Mouse (Mus musculus) cerebellum, adult 9-10 months (tissue): ENCODE data around the gene Jak2.
A peak's percentile ranks its signal among the peaks of the same experiment; 100 is the strongest.

Experiments used
- DNase-seq: peaks from one replicate; pipeline ENCODE4 v3.0.0; 2022

The Jak2 gene

DNA sequence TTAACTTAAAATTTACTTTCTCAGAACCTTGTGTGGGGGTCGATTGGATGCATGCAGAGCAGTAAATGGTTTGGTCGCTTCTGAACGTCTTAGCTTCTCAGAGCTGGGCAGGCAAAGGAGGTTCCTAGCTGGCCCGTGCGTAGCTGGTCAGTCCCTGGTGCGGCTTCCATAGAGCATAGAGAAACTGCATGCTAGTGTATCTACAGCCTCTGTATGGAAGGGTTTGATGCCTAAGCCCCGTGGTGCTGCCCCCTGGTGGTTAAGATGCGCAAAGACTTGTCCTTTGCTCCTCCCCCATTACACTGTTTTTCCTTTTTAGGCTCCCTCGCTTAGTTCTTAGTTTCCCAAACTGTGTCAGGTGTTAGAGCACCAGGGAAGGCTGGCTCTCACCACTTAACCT, 2.1 kb downstream of the Jak2 start:
- DNase-seq, result peak; percentile 91

DNA sequence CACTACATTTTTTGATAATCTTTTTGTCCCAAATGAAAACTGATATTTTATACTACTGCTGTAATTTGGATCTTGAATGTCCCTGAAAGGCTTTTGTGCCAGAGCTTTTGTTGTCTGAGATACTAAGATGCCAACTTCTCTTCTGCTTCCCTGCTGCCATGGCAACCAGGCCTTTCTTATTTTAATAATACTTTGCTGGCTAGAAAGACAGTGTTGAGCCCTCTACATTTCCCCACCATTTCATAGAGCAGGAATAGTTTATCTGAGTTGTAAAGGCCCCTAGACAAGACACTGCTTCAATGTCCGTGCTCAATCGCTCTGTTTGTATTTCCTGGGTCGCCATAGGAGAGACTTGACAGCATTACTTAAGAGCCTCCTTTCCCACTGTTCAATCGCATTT, 3.0 kb downstream of the Jak2 start:
- DNase-seq, result no peak

DNA sequence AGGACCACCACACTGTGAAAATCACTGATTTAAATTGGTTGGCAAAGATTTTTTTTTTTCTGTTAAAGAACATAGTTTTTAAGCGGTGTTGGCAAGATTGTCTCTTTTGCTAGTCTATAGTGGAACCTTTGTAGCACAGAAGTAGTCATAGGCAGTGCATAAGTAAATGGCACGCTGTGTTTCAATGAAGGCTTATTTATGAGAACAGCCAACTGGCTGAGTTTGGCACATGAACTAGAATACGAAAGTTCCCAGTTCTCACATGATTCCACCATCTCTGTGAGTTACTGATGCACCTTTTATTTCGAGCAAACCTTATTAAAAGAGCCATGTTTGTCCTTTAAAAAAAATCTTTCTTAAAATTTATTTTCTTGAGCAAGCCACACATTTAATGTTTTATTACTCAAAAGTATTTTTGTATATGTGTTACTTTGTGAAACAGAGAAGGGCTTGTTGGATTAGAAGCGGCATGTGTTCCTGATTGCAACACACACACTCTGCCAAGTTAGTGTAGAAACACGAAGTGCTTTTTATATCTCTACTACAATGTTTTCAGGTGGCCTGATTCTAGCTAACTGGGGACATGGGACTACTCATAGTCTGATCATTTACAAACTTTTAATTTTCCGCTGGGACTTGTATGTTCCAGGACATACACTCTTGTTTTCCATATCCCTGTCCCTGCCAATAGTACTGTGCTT, 3.8 kb downstream of the Jak2 start:
- no peak for DNase-seq

DNA sequence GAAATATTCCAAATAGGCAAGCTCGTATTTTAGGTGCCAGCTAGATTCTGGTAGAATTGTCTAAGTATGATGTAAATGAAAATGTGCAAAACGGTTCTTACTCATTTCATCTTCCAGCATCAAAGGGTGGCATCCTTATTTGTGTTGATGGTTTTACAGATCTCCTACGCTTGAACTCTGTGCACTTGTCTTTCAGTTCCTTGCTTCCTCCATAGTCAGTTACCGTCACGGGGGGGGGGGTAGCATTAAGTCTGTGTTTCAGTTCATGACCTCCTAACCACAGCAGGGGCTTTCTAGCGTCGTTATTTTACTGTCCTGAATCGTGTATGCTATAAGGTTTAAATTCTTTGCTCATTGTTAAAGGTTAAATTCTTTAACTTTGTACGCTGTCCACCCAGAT, 10.0 kb downstream of the Jak2 start:
- DNase-seq, result no peak

DNA sequence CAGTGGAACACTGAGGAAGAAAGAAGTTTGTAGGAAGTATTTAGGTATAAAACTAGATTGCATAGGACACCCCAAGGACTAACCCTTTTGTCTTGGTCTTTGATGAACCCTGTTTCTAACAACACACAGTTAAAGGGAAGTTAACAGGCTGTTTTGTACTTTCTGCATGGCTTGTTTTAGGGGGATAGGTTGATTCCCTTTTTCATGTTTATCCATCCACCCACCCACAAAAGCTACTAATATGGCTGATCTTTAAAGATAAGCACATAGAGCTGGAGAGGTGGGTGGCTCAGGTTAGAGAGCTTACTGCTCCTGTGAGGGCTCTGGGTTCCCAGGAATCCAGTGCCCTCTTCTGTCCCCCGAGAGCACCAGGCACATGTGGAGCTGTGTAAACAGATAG, 11.9 kb downstream of the Jak2 start:
- DNase-seq, result no peak

DNA sequence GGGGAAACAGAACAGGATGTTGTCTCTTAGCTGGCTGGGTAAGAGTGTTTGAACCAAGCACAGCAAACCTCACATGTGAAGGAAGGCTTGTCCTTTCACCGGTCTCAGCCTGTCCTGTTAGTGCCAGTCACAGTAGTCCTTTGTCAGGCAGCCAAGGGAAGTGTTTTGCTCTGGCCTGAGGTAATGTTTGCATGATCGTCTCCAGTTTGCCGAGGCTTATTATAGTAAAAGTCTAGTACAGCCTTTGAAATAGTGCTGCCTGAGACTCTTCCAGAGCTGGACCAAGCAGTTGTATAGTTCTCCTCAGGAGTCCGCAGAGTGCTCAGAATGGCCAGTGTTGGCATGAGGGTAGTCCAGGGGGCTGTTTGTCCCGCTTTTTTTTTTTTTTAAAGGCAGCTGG, 13.9 kb downstream of the Jak2 start:
- peak; percentile 81 for DNase-seq

DNA sequence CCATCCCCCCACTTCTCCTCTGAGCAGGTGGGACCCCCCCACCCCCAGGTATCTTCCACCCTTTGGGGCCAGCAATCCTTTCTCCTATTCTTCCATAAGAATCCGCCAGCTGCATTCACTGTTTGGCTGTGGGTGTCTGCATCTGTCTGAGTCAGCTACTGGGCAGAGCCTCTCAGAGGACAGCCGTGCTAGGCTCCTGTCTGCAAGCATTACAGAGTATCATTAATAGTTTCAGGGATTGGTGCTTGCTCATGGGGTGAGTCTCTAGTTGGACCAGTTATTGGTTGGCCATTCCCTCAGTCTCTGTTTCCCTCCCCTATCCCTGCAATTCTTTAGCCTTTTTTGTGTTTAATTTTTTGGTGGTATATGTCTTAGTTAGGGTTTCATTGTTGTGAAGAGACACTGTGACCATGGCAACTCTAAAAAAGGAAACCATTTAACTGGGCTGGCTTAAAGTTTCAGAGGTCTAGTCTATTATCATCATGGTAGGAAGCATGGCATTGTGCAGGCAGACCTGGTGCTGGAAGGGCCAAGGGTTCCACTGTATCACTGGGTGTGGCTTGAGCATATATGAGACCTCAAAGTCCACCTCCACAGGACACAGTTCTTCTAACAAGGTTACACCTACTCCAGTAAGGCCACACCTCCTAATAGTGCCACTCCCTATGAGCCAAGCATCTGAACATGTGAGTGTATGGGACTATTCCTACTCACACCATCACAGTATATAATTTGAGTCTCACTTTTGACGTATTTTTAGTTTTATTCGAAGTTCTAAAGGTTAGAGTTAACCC, 15.6 kb downstream of the Jak2 start:
- DNase-seq, result no peak

DNA sequence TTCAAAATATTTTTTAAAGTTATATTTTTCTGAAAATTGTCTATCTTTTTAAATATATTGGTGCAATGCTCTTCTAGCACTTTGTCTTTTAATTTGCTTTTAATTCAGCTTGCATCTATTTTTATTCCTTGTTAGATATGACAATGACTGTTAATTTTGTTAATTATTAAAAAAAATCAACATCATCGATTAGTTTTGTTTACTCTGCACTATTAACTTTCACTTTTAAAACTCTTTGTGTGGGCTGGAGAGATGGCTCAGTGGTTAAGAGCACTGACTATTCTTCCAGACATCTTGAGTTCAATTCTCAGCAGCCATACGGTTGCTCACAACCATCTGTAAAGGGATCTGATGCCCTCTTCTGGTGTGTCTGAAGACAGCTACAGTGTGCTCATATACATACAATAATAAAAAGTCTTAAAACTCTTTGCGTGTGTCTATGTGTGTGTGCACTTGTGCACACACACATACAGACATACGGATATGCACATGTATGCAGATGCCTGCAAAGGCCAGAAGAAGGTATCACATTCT, 17.2 kb downstream of the Jak2 start:
- DNase-seq, result no peak

DNA sequence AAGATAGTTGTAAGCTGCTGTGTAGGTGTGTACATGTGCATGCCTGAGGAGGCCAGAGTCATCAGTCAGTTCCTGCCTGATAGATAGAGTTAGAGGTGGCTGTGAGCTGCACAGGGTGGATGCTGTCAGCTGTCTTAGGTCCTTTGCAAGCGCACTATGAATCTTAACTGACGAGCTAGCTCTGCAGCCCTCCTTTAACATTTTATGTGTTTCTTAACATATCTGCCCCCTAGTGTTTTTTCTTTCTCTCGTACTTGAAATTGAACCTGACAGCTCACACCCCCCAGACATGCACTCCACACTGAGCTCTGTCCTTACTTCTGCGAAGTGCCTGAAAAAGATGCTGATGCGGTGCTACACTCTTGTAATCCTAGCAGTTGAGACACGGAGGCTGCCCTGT, 18.6 kb downstream of the Jak2 start:
- DNase-seq, result peak; percentile 51

DNA sequence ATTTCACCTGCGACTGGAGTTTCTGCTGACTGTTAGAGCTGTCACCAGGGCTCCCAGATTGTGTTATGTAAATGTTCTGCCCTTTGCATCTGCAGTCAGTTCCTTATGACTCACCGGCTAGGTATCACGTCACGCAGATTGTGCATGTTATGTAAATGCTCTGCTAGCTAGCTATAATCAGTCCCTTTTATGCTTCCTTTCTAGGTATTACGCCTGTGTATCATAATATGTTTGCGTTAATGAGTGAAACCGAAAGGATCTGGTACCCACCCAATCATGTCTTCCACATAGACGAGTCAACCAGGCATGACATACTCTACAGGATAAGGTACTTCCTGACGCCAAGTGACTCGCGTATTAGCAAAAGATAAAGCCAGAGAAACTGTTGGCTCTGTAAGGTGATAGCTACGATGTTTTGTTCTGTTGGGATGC, 19.5 kb downstream of the Jak2 start:
- peak; percentile 90 for DNase-seq

DNA sequence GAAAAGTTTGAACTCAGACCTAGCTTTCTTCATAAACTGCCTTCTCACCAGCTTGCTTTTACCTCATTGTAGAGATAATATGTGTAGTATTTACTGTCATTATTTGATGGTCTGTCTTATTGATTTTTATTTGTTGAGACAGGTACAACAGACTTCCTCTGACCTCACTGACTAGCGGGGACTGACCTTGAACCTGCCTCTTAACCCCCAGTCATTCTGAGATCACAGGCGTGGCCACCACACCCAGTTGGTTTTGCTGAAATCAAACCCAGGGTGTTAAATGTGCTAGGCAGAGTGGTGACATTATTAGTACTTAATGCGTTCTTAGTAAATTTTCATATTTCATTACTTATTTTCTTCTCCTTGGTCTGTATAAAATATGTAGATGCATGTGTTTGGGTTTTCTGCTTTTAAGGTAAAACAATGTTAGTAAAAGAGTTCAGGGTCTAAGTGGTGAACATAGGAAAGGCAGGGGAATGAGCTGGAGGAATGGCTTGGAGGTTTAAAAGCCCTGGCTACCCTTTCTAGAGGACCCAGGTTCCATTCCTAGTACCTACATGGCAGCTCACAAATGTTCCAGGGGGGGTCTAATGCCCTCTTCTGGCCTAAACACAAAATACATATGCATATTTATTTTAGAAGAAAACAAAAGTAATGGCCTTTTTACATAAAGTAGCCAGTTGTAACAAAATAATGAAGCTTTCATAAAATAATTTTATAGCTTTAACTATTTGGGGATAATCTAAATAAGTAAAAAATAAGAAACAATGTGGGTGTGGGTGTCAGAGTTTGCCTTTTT, 20.6 kb downstream of the Jak2 start:
- peak; percentile 34 for DNase-seq

DNA sequence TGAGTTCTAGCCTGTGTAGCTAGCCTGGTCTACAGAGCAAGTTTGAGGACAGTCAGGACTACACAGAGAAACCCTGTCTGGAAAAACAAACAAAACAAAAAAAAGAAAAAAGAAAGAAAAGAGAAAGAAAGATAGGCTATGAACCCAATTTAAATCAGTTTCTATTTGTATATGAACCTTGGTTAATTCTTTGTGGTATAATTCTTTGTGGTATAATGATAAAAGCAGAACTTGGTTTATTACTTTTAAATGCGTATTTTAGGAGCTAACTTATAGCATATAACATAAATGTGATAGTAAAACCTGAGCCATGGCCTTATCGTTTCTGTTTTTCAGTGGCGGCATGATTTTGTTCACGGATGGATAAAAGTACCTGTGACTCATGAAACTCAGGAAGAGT, 24.8 kb downstream of the Jak2 start:
- no peak for DNase-seq

DNA sequence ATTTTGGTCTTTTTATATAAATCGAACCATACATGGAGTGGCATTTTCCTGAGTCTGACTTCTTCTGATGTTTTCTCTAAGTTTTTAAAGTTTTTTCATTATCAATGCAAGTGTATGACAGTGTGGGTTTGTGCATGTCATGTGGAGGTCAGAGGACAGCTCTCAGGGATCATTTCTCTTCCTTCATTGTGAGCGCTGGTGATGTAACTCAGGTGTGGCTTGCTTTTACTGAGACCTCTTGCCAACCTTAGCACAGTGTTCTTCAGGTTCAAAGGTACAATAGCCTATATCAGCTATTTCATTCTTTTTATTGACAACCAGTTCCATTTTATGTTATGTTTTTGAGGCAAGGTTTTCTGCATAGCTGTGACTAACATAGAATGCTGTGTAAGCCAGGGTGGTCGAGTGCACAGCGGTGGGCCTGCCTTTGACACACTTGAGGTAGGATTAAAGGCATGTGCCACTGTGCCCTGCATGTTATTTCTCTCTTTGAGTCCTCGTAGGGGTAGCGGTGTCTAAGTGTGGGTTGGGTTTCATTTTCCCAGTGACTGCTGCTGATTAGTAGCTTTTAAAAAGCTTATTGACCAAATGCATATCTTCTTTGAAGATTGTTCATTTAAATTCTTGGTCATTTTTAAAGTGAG, 27.4 kb downstream of the Jak2 start:
- DNase-seq, result no peak

DNA sequence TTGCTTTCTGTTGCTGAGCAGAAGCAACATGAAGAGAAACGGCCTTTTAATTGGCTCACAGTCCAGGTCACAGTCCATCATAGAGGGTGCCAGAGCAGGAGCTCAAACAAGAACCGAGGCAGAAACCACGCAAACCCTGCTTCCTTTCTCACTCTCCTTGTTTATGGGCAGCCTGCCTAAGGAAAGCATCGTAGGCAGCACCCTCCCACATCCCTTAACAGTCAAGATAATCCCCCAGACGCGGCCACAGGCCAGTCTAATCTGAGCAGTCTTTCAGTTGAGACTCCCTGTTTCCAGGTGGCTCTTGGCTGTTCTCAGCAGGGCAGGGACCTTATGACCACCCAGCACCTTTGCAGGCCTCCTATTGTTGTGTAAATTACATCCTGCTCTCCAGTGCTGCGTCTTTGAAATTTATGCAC, 33.8 kb downstream of the Jak2 start:
- no peak for DNase-seq

DNA sequence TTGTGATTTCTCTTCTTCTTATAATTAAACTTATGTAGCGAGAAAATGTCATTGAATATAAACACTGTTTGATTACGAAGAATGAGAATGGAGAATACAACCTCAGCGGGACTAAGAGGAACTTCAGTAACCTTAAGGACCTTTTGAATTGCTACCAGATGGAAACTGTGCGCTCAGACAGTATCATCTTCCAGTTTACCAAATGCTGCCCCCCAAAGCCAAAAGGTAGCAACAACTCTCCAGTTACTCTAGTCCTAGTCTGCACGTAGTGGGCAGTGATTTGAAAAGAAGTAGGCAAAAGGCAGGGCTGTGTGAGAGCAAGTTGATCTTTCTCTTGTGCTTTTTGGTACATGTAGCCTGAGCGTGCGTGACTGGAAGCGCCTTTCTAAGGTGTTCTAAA, 36.2 kb downstream of the Jak2 start:
- DNase-seq, result no peak

DNA sequence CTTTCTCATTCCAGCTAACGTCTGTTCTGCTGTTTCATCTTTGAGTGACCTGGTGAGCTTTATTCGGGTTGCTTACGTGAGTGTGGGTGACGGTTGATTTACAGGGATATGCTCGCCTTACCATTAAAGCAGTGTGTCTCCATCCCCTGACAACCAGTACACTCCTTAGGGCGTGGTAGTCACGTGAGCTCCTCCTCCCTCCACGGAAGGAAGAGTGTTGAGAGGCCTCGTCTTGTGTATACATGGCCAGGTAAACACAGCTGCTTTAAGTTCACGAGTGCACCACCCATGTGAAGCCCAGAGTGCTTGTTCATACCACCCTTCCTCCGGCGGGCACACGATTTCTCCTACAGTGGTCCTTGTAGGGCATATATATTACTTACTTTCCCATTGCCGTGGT, 39.9 kb downstream of the Jak2 start:
- no peak for DNase-seq

DNA sequence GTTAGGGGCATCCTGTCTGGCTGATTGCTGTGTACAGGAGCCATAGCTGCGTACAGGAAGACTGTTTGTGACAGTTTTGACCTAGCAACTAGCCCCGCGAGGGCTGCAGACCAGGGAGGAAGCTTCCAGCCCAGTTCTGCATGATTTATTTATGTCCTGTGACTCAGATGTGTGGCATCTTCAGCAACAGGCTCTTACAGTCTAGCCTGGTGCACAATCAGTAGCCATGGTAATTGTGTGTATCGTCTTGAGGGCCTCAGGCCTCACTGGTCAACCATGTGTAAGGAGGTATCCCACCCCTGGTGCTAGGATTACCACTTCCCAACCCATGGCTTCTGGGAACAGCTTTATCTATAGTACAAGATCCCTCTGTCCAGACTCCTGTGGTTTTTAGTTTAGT, 40.9 kb downstream of the Jak2 start:
- DNase-seq, result no peak

DNA sequence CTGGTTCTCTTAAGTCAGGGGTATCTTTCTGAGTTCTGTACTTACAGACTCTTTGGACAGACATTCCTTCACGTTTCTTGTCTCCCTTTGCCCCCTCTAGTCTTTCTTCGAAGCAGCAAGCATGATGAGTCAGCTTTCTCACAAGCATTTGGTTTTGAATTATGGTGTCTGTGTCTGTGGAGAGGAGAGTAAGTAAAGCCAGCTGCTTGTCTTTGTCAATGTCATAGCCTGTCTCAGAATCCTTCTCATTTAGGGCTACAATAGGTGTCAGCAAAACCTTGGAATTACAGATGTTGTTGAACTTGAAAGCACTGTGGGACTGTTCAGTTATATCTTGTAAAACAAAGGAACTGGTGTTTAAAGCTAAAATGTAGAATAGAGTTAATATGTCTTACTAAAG, 43.1 kb downstream of the Jak2 start:
- DNase-seq, result no peak

DNA sequence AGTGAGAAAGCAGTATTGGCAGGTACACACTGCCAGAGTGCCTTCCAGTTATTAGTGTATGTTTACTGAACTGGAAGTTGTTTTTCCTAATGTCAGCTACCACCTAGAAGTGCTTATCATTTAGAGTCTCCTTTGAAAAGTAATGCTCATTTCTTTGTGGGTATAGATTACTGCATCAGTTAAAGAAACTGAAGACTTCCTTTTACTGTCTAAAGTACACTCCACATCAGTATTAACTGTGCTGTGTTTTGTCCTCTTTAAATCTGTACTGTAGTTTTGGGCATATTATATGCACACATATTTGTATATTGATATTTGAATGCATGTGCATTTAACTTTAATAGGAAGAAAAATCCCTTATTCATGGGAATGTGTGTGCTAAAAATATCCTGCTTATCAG, 44.5 kb downstream of the Jak2 start:
- no peak for DNase-seq

DNA sequence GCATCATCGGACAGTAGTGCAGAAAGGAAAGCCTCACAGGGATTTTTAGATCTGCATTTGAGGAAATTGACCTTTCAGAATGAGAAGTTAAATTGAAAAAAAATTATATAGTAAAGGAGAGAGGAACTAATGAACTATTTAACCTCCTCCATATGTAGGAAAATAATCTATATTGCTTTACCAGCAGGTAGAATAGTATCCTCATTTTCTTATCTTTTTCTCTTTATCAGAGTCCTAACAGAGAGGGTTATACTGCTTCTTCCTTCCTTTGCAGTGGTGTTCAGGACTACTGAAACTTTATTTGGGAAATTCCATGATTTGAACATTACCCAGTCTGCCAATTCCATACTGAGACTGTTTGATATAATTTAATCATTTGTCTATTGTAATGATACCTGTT, 45.7 kb downstream of the Jak2 start:
- DNase-seq, result no peak

DNA sequence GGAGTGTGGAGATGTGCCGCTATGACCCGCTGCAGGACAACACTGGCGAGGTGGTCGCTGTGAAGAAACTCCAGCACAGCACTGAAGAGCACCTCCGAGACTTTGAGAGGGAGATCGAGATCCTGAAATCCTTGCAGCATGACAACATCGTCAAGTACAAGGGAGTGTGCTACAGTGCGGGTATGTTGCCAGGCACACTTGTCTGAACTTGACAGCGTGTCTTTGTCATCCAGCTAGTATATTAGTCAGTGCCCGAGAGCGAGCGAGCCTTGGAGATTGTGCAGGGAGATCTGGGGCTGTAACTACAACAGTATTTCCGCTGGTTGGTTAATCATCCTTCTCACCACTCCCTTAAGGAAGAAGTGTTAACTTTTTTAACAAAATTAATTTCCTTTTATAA, 49.3 kb downstream of the Jak2 start:
- DNase-seq, result no peak

DNA sequence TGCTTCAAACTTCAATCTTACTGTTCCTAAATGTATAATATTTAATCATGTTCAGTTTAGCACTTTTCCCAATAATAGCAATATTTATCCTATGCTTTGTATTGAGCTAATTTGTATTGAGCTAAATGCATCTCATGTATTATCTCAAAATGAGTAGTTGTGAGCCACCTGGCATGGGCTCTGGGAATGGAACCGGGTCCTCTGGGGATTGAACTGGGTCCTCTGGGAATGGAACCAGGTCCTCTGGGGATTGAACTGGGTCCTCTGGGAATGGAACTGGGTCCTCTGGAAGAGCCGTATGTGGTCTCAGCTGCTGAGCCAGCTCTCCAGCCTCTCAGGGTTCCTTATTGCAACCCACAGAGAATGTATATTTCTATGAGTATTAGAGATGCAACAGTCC, 50.5 kb downstream of the Jak2 start:
- DNase-seq, result no peak

DNA sequence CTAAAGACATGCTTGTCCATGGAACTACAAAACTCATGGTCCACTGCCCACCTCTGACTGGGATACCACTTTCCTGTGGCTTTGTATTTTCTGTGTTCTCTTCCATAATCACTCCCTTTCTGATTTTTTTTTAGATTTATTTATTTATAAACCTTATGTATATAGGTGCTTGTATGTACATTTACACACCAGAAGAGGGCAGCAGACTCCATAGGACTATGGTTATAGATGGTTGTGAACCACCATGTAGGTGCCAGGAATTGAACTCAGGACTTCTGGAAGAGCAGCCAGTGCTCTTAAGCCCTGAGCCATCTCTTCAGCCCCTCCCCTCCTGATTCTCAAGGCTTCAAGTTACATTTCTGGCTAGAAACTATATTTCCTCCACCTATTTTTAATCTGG, 57.2 kb downstream of the Jak2 start:
- no peak for DNase-seq
